Mouse (Mus musculus) cerebellum, adult 9-11 months (tissue): ENCODE measurements around the gene Ass1.
"Not testable (repeated sequence)": the region's sequence is repeated elsewhere in the genome, so short reads cannot be mapped to it uniquely, and the experiment has no call there.

Source experiments
- DNase-seq: peaks from one replicate; pipeline ENCODE4 v3.0.0; 2022

Ass1 gene

DNA sequence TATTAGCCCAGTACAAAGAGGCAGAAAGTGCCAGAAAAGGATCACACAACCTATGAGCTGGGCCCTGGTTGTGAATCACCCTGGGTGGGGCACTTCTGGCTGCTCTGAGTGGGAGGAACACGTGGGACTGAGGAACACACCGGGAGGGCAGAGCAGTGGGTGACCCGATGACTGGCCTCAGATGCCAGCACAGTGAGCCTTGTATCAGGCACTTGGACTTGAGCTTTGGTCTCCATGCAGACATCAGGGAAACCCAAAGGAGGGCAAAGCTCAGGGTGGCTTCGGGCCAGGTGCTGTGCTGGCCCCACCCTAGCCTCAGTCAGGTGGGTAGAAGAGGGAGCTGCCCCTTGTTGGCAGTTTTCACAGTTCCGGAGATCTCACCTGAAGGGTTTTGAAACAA lies 71.6 kb downstream of the Ass1 start:
- no peak for DNase-seq

DNA sequence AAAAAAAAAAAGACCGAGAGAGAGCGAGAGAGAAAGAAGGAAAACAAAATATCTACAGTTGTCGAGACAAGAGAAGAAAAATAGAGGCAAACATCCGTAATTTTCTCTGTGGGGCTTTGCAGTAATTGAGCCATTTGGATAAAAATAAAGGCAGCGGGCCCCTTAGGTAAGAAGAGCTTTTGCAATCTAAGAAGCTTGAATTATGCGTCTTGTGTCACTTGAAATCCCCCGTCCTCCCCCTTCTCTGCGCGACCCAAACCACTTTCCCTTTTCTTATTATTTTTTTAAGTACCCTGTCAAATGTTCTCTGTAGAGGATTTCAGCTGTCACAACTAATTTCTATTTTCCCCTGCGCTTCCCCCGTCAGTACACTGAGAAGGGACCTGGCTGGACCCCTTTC lies 77.7 kb downstream of the Ass1 start:
- no peak for DNase-seq

DNA sequence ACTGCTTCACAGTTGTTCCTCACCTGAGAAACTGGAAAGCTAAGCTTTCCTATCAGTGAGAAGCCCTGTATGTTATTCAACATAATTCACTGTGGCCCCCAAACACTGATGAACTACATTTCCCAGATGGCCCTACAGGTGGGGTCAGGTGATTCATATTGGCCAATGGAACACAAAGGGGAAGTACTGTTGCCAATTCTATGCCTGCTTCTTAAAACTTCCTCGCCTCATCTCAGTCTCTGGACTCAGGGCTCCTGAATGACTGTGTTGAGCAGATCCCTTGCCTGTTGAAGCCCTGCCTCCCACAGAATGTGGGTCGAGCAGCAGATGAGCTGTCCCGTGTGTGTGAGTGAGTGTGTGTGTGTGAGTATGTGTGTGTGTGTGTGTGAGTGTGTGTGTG lies 80.5 kb downstream of the Ass1 start:
- DNase-seq, result no peak

DNA sequence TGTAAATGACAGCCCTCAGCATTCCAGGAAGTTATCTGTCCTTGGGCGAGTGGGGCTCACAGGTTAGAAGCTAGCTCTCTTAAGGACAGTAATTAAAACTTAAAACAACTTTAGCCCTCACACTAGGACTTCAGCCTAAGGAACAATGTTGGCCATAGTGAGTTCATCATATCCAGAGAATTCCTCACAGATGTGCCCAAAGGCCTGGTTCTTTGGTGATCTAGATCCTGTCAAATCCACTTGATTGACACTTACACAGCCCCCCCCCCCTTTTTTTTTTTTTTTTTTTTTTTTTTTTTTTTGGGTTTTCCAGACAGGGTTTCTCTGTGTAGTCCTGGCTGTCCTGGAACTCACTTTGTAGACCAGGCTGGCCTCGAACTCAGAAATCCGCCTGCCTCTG lies 81.3 kb downstream of the Ass1 start:
- not testable (repeated sequence) for DNase-seq

GRCm38 (mm10) chr2:31551971-31552370 lies 82.0 kb downstream of the Ass1 start:
- no peak for DNase-seq

GRCm38 (mm10) chr2:31554619-31555018 lies 84.6 kb downstream of the Ass1 start:
- DNase-seq, result no peak
